Mouse (Mus musculus) retina, embryonic 14.5 days (tissue): ENCODE measurements around the gene Csf2.
A peak's percentile ranks its signal among the peaks of the same experiment; 100 is the strongest.

ENCODE experiments used
- DNase-seq: peaks from one replicate; pipeline ENCODE4 v3.0.0-alpha.2; 2015; ENCODE audit warnings: low spot score

Csf2 gene

DNA sequence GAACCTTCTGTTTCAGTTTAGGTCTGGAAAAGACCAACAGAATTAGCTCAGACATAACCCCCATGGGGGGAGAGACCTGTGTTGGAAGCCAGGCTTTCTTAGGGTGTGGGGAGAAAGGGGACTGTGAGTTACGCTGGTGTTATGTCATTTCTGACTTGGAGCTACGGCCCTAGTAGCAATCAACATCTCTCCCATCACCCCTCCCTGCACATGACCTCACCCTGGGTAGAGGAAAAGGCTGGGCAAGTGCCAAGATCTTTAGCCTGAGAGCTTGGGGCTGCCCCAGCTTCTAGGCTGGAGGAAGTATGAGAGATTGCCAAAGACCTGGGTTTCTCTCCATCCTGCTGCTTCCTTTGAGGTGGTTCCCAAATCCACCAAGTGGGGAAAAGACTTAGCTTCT is 12.5 kb downstream of the Csf2 start:
- no peak for DNase-seq

DNA sequence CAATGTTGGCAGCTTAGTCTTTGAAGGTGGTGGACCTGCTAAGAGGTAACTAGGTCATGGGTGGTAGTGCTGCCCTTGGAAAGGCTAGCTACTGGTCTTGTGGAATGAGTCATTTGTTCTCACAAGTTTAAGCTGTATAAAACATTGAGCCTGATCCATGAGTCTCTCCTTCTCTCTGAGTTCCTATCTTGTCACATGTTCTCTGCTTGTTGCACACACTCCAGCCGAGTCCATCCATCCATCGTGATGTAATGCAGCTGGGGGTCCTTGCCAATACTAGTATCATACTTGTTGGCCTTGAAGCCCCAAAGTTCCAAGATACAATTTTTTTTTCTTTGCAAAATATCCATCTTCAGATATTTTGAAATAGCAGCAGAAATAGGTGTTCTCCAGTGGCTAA is 22.0 kb downstream of the Csf2 start:
- no peak for DNase-seq

DNA sequence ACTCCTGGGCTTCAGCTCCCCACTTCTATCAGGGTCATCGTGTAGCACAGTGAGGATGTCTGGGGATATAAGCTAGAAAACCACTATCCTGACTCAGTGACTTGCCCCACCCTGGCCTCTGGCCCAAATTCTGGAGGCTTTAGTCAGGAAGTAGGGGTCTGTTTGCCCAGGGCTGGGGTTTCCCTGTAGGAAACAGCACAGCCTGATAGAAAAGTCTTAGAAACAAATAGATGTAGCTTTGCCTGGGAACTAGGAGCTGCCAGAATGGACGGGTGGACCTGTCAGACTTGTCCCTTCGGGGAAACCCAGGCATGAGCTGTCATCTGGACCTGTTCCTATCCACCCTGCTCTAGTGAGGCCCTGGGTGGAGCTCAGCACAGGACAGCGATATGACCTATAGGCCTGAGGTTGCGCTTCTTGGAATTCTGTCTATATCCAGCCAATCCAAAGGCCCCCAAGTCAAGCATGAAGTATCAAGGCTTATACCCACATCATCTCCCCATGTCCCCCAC is 24.9 kb downstream of the Csf2 start:
- DNase-seq, result no peak

DNA sequence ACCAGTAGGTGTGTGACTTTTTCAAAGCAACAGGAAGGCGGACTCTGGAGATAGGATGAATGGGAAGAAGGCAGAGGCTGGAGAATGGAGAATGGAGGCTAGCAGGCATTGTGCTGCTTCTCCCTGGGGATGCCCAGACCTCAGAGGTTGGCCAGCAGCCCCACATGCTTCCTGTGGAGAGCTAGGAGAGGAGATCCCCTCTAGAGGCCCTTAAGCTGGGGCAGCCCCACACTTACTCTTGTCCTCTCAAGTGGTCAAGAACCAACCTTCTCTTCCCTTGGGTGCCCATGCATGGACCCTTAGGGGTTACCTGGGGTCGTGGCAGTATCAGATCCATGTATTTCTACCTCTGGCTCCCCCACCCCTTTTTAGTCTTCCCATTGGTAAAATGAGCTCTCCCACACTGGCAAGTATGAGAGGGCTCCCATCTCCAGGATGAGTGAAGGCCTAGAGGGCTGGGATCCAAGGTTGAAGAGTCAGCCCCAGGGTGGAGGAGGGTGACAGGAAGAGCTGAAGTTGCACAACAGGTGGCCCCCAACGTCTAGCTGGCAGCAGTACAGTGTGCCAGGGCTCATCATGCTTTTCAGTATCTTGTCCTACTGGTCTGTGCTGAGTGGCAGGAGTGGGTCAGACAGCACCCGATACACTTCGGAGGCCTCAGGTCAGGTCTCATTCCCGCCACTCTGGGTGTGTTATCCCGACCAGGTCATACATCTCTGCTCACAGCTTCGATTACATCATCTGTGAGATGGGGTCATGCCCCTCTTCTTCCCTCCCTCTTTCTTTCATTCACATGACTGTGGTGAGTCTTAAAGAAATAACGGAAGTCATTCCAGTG is 25.6 kb downstream of the Csf2 start:
- no peak for DNase-seq

DNA sequence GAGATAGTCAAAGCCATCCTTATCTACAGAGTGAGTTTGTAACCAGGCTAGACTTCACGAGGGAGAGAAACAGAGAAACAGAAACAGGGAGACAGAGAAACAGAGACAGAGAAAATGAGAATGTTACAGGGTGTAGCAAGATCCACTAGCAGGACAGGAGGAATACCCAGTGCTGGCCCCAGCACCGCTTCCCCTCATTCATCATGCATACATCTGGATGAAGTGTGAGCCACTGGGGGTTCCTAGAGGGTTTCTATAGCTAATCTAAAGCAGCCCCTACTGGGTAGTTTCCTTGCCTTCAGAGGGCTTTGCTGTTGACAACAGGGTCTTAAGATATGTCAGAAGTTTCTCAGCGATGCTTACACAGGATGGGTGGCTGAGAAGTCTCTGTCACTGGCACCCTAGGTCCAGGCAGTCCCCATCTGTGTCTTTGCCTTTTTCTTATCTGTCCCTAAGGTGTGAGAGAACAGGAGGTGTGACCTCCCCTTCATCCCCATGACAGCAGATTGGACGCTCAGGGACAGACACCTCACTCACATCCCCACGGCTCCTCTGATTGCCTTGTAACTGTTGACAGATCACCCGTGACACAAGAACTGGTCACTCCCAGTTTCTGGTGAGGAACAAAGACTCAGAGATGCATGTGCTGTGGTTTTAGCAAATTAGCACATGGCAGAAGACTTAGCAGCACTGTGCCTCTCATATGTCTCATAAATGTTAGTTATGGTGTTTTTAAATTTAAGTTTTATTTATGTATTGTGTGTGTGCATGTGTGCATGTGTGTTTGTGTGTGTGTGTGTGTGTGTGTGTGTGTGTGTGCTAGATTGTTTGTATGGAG is 29.3 kb downstream of the Csf2 start:
- DNase-seq, result no peak

DNA sequence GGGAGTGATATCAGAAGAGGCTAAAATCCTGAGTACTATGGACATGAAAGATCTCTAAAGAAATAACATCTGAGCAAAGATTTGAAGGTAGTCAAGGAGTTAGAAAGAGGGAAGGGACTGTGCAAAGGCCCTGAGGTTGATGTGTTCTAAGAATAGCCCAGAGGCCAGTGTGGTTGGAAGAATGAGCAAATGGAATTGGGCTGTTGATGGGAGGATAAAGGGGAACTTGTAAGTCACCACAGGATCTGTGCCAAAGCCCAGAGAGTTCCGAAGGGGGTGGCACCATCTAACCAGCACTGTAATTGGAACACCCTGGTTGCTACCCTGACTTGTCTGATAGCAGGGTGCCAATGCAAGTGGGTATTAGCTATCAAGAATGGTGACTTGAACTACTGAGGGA is 30.3 kb downstream of the Csf2 start:
- DNase-seq, result no peak

DNA sequence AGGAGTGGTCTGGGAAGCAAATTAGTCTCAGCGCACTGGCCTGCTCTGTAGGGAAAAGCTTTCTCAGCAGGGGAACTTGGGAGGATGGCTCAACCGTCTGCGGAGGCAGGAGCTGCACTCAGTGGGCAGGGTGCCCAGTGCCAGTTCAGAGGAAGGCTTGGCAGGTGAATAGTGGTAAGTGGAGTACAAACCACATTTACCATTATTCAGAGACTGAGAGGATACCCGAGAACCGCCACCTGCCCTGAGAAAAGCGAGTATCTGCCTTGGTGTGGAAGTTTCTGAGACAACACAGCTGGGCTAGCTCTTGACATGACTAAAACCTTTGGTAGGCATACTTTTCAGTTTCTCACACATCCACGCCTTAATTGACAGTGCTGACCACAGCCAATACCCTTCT is 32.1 kb downstream of the Csf2 start:
- no peak for DNase-seq

DNA sequence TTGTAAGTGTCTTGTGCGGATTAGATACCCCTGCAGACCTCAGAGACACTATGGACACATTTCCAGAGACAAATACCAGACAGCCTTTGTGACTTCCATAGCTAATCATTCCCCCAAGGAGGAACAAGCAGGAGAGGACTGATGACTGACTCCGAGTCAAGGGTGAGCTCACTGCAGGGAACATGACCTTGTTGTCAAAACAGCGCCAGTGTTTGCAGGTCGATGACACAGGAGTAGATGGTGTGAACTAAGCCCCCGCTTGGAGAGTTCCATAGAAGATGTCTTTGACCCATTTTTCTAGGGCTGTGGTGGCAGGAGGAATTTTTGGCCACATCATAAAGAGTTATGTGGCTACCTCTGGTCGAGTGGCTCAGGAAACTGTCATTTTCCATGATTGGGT is 33.4 kb downstream of the Csf2 start:
- DNase-seq, result no peak

DNA sequence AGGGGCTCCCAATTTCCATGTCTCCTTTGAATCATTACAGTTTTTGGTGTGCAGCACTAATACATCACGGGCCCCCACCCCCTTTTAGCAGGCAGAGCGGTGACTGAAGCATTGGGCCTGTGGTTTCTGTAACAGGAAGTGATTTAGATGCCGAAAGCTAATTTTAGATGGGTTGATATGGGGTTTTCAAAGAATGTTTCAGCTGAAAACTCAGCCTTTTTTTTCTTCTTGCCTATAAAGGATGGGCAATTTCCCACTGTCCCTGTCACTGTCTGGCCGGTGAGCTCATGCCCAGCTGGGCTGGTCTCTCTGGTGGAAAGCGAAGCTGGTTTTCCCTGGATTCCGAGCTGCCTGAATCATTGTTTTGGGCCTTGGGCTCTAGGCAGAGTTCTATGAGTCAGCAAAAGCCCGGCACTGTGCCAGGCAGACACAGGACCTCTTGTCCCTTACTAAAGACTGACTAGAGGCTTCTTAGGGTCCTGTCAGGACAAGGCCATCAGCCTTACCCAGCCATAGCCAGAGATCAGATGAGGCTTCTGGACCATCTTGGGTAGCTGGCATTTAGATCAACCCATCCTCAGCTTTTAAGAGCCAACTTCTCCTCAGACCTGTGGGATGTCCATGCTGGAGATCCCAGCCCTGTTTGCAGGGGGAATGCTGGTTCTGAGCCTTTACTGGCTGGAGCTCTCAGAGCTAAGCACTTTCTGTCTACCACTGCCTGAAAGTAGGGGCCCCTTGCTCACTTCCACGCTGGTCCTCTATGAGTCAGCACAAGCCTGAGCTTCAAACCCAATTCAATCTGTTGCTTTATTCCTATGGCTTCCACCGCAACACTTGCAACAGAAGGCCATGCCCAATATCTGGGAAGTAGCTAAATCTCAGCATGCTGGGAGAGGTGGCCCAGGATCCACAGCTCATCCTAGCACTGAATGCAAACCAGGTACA is 34.7 kb downstream of the Csf2 start:
- peak; percentile 4 for DNase-seq

DNA sequence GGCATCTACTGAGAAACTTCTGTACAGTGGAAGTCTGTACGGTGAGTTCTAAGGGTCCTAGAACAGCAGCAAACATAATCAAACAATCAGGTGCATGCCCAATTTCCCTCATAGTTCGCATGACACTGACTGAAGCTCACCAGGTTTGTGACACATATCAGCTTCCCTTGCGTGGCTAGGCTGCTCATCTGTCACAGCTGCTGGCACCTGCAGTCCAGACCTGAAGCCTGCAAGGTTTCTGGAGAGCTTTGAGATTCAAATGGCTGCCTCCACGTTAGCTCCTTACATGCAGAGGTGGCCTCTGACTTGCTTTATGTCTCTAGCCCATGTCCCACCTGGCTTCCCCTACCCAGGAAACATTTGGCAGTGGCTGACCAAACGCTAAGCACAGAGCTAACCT is 35.8 kb downstream of the Csf2 start:
- no peak for DNase-seq

DNA sequence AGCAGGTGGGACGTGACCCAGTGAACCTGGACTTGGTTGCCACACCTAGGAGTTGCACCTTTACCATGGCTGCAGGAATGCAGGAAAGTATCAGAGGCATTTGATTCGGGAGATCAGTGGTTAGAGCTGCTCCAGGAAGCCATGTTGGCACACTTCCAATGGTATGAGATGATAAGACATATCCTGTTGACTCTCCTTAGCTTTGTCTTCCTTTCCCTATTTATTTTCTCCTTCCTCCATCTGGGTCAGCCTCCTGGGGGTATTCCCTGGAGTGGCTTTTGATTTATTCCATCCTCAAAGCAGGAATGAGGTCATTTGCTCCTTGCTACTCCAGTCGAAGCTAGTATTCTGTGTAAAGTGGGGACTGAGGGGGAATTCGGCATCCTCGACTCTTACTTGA is 42.5 kb downstream of the Csf2 start:
- DNase-seq, result no peak

DNA sequence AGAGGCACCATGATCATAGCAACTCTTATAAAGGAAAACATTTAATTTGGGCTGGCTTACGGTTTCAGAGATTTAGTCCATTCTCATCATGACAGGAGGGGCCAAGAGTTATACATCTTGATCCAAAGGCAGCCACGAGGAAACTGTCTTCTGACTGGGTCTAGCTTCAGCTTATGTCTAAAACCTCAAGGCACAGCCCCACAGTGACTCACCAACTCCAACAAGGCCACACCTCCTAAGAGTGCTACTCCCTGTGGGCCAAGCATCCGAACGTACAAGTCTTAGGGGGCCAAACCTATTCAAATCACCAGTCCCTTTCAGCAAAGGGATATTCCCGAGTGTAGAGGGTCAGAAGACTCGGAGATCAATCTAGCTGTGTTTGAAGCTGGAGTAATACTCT is 44.1 kb downstream of the Csf2 start:
- DNase-seq, result no peak

DNA sequence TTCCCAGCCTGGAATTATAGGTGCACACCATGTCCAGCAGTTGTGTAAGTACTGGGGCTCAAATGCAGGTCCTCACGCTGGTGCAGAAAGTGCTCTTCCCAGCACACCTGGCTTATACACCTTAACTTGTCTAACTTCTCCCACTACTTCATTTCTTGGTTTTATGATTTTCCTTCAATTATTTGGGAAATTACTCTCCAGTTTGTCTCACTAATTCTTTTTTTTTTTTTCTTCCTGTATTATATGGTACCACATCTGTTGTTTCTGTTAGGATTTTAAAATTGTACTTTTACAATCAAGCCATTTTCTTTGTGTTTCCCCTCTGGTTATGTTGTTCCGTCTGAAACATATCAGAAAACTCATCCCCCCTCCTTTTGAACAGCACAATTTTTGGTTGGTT is 44.7 kb downstream of the Csf2 start:
- DNase-seq, result no peak

DNA sequence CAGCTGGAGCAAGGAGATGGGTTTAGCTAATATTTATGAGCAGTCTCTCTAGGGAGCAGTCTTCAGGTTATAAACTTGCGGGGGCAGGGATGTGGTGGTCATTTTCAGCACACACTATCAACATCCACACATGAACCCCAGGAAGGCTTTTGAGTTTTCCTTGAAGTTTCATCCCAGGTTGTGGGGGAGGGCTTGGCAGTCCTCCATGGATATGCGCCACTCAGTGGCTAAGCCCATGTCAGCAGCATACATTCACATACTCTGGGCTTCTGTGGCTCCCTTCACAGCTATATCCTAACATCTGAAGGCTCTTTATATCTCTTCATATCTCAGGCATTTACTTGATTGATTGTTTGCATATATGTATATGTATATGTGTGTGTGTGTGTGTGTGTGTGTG is 46.3 kb downstream of the Csf2 start:
- no peak for DNase-seq

DNA sequence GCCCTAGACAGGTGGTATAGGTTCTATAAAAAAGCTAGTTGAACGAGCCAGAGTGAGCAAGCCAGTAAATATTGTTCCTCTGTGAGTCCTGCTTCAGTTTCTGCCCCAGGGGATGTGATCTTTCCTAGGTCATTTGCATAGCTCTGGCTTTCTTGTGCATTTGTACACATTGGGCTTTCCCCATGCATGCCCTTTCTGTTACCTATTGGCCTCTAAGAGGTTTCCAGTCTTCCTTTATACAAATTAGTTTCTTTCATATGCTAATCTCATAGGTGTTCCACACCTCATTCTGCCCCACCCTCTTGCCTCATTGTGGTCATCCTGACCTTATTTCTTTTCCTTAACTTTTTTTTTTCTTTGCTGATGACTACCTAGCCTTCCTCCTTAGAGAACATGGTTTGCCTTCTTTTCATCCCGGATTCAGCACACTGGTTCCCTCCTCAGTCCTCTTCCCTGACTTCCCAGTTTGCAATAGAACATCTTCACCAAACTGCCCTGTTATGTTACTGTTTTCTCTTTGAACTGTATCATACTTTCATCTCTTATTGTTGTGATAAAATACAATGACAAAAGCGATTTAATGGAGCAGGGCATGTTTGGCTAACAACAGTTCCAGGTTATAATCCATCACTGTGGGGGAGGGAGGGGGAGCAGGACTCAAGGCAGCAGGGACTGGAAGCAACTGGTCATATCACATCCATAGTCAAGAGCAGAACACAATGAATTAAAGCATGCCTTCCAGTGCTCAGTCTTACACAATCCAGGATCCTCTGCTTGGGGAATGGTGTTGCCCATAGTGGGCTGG is 47.4 kb downstream of the Csf2 start:
- no peak for DNase-seq

DNA sequence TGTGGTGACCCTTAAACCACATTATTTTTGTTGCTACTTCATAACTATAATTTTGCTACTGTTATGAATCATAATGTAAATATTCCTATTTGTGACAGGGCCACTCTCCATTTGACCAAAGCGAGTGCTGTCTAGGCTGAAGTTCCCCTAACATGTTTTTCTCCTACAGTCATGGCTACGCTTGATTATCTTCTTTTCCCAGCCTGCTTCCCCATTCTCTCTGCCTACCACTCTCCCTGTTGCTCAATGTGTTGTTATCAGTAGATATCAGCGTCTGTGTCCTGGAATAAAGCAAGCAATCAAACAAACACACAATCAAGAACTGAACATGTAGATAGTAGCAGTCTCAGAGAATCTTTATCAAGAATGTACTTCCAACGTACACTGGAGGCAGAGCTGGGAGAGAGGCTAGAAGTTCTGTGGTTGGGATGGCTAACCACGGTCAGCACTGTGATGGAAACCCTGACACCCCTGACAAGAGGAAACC is 48.1 kb downstream of the Csf2 start:
- DNase-seq, result no peak
